Mouse (Mus musculus): ENCODE results near the gene Plekha6.
A peak's percentile ranks its signal among the peaks of the same experiment; 100 is the strongest.

Plekha6 gene

DNA sequence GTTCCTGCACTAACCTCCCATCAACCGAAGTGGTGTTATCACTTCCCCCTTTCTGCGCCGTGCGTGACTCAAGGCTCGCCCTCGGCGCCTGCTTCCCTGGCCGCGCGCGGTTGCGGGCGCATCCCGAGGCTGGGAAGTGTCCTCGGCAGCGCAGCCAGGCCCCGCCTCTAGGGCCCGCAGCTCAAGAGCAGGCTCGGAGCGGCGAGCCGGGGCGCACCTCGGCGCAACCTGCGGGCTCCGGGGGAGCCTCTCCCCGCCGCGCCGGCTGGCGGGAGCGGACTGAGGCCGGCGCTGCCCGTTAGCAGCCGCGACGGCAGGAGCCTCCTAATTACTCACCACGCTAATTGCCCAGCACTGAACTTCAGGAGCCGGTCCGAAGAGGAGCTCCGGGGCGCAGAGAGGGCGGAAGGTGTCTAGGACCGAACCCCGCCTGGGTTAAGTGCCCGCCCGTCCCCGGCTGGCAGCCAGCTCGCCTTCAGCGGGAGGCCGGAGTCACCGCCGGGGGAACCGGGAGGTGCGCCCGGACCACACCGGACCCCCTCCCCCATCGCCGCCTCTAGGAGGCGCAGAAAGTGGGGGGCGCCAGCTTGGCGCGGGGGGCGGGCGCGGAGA, at the start of gene Plekha6:
Plekha6 (plus strand) TSS at position 391 of the 612 bp plus-strand sequence.
- no peak for DNase-seq (ENCODE audit: low spot score in 2 of 2)

GRCm38 (mm10) chr1:133116108-133116507, 47.9 kb upstream of the Plekha6 start:
- no peak for DNase-seq (ENCODE audit: low spot score in 2 of 2)

DNA sequence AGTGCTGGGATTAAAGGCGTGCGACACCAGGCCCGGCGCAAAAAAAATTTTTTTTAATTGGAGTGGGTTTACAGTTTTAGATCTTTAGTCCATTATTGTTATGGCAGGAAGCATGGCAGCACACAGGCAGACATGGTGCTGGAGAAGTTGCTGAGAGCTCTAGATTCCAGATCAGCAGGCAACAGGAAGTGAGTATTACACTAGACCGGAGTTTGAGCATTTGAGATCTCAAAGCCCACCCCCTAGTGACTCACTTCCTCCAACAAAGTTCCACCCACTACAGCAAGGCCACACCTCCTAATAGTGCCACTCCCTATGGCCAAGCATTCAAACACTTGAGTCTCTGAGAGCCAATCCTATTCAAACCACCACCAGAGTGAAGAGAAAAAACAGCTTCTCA, 45.9 kb upstream of the Plekha6 start:
- DNase-seq (ENCODE audit: low spot score in 2 of 2) = peak in 1 of 2 experiments; percentile 38

- DNase-seq (ENCODE audit: low spot score in 2 of 2) = no peak
Observed at GRCm38 (mm10) chr1:133118844-133119243, 45.2 kb upstream of the Plekha6 start.

DNA sequence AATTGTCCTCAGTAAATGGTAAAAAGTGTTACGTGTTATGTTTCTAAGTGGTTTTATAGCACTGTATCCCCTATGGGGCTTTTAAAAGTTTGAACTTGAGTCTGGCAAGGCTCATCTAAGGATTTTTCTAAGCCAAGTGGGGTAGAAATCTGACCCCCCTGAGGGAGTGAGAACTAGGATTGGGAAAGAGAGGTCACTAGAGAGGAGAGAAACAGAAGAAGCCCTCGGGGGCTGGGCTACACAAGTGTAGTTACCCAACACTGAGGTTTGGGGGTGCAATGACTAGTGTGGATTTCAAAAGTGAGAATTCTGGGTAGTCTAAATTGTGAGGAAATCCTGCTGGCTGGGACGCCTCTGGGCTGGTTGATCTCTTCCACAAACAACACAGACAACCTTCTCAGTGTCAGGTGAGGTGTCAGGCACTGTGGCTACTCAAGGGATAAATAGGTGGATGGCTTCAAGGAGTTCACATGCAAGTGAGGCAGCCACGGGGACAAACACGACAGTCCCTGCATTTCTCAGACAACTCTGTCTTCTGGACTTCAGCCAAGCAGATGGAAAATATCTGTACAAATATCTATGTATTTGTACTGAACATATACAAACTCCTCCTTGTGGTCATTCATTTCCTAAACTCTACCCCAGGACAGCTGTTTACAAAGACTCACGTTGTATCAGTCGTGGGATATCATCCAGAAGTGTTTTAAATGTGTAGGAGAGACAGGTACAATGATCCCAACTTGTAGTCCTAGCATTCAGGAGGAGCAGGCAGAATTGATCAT, 43.9 kb upstream of the Plekha6 start:
- DNase-seq (ENCODE audit: low spot score in 2 of 2) = peak in 1 of 2 experiments; percentile 25

DNA sequence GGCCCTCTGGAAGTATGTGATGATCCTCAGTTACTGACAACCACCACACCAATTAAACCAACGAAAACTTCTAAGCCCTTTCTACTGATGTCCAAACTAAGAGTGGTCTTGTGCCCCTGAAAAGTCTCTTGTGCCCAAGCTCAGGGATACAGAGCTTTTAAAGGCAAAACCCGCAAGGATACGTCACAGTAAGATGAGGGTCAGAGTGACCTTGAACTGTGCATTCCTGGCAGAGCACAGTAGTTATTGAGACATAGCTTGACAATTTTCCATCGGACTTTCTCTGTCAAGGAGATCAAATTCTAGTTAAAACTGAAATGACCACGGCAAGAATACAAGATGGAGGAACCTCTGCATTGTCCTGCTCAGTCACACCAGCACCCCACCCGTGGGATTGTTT, 42.8 kb upstream of the Plekha6 start:
- DNase-seq (ENCODE audit: low spot score in 2 of 2) = no peak

GRCm38 (mm10) chr1:133124137-133124536, 39.9 kb upstream of the Plekha6 start:
- no peak for DNase-seq (ENCODE audit: low spot score in 2 of 2)

DNA sequence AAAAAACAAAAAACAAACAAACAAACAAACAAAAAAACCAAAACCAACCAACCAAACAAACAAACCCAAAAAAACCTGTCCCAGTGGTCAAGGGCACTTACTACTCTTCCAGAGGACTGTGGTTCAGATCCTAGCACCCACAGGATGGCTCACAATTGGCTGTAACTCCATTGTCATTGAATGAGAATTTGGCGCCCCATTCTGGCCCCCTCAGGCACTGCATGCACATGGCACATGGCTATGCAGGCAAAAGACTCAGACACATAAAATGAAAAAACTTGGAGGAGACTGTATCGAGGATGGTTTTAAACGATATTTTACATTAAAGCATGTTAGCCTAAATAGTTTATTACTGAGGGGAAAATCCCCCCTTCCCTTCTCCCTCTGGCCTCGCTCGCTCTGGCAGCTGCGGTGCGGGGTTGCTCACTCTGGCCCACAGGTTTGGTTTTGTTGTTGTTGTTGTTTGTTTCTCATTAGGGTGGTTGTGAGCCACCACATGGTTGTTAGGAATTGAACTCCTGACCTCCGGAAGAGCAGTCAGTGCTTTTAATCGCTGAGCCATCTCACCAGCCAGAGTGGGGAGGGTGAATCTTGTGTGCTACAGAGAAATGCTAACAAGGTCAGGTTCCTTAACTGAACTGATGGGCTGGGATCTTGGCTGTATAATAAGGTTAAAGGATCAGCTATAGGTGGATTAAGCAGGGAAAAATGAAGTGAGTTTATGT, 38.2 kb upstream of the Plekha6 start:
- DNase-seq (ENCODE audit: low spot score in 2 of 2) = no peak

DNA sequence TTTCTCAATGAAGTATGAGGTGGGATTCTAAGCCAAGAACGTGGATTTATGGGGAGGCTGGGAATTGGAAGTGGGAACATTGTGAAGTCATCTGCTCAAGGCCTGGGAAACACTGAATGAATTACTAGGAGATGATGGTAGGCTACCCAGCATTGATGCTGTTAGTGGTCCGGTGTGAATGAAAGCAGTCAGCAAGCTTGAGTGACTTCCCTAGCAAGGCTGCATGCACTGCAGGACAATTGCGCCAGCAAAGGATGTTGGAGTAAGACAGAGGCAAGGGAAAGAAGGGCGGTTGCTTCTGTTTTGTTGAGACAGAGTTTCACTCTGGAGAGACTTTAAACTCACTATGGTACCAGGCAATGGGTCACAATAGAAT, 37.7 kb upstream of the Plekha6 start:
- DNase-seq (ENCODE audit: low spot score in 2 of 2) = no peak

GRCm38 (mm10) chr1:133127328-133127727, 36.7 kb upstream of the Plekha6 start:
- no peak for DNase-seq (ENCODE audit: low spot score in 2 of 2)

GRCm38 (mm10) chr1:133129471-133130221, 34.4 kb upstream of the Plekha6 start:
- DNase-seq (ENCODE audit: low spot score in 2 of 2) = no peak

- DNase-seq (ENCODE audit: low spot score in 2 of 2) = peak; percentile 98
Observed at GRCm38 (mm10) chr1:133130638-133131560, 33.1 kb upstream of the Plekha6 start, which contains the start of gene Ppp1r15b. Gene Ppp1r15b (plus strand): TSS chr1:133131143.

- no peak for DNase-seq (ENCODE audit: low spot score in 2 of 2)
Observed at GRCm38 (mm10) chr1:133131561-133131905, 32.5 kb upstream of the Plekha6 start.

- DNase-seq (ENCODE audit: low spot score in 2 of 2) = peak in 1 of 2 experiments; percentile 34
Observed at GRCm38 (mm10) chr1:133131936-133132335, 32.1 kb upstream of the Plekha6 start.

- peak in 1 of 2 experiments; percentile 32 for DNase-seq (ENCODE audit: low spot score in 2 of 2)
Observed at GRCm38 (mm10) chr1:133132388-133133326, 31.4 kb upstream of the Plekha6 start.

DNA sequence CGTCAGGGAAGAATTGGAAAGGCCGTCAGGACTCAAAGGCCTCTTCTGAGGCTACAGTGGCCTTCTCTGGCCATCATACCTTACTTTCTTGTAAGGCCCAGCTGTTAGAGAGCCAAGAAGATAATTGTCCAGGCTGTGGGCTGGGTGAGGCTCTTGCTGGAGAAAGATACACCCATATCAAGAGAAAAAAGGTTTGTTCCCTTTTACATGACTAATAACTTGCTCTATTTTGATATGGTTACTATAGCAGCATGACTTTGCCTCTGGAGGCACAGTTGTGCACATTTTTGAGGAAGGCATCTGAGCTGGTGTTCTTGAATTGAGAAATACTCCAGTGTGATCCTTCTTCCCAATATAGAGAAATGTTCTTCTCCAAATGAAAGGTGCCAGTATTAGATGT, 30.6 kb upstream of the Plekha6 start:
- peak in 1 of 2 experiments; percentile 39 for DNase-seq (ENCODE audit: low spot score in 2 of 2)

DNA sequence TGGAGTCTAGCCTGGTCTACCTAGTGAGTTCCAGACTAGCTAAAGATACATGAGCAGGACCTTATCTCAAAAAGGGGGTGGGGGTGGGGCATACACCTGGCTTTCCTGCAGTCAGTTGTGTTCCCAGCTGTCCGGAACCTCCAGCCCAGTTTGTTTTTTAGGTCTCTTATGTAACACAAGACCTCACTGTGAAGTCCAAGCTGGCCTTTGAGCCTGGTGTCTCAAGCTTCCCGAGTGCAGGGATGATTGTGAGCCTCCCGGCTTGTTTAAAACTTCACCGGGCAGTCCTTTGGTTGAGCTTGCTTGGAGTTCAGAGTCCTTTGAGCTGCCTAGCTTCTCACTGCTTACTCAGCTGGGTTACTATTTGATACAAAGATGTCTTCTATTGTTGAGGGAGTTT, 29.9 kb upstream of the Plekha6 start:
- DNase-seq (ENCODE audit: low spot score in 2 of 2) = no peak

- peak in 1 of 2 experiments; percentile 28 for DNase-seq (ENCODE audit: low spot score in 2 of 2)
Observed at GRCm38 (mm10) chr1:133134881-133135280, 29.1 kb upstream of the Plekha6 start.

GRCm38 (mm10) chr1:133135808-133136207, 28.2 kb upstream of the Plekha6 start:
- DNase-seq (ENCODE audit: low spot score in 2 of 2) = no peak

DNA sequence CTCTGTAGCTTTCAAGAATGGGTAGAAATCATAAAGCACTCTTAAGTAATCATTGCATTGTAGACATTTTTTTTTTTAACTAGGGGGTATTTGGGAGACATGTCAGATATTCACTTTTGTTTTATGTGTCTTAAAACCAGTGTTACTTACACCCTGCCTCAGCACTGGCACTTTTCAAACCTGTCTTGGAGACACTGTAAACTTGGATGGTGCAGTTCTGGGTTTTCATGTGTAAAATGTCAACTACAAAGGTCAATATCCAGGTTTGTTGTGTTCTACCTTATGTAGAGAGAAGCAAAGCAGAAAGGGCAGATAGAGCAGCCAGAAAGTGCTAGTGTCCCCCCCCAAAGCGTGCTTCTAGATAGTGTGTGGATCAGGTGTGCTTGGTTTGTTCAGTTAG, 25.6 kb upstream of the Plekha6 start:
- DNase-seq (ENCODE audit: low spot score in 2 of 2) = no peak

All from spleen, postnatal 4 days (tissue).